Mouse (Mus musculus): ENCODE measurements at regions not wholly inside any gene's neighbourhood (a gene's known extent, or its start where the extent isn't known, plus 50 kb on each side); places are given as distances from the start of the nearest gene placed in this dataset.

GRCm38 (mm10) chr2:45903350-45903749 is 786.2 kb upstream of the Zeb2 start:
- TF ChIP-seq CTCF (conservative IDR thresholded peaks at IDR 0.05; ENCODE audit: insufficient read depth, insufficient read length, low read depth, low read length), result no peak
- no peak for TF ChIP-seq POLR2A (IDR thresholded peaks at IDR 0.05; ENCODE audit: low read depth, low read length)

All from kidney, adult 2 months (tissue).